Mouse (Mus musculus) large intestine, adult 2 months (tissue): ENCODE data around the gene Cldn6. TPM values are rescaled to one million over a fixed set of nuclear protein-coding genes. Genes with fewer than 3 reads are reported as not detected.

Experiments used
- DNase-seq: peaks from one replicate; pipeline ENCODE4 v3.0.0-alpha.2; 2012; ENCODE audit warnings: low read depth, low spot score
- WGBS: fragments of 180-500 bp; shearing (Covaris S2); methylation state at CpG from one replicate; pipeline ENCODE4 v1.1.7; 2018; 5-methylcytosine and 5-hydroxymethylcytosine counted together
- polyA plus RNA-seq: library from polyadenylated mRNA; depleted of rRNA; stranded (reverse); fragments of >200 nt; gene quantifications from 2 replicates; pipeline ENCODE4 v1.2.3, GENCODE M21; 2012; rRNA removed

Gene Cldn6
- polyA plus RNA-seq, 1 experiment, result not detected

- 63% methylated on average over 7 of the region's 7 CpGs for WGBS
- DNase-seq, result no peak
Measured at GRCm38 (mm10) chr17:23705525-23706104, 26.6 kb downstream of the Cldn6 start.

- 1% methylated on average over 3 of the region's 3 CpGs for WGBS
- DNase-seq, result no peak
Measured at GRCm38 (mm10) chr17:23706212-23706611, 27.2 kb downstream of the Cldn6 start.

GRCm38 (mm10) chr17:23717003-23717402, 38.0 kb downstream of the Cldn6 start:
- WGBS, result 78% methylated on average over 2 of the region's 2 CpGs
- no peak for DNase-seq

- no peak for DNase-seq
- WGBS, result 52% methylated on average over 1 of the region's 1 CpGs
Measured at GRCm38 (mm10) chr17:23719455-23719854, 40.4 kb downstream of the Cldn6 start.

GRCm38 (mm10) chr17:23721886-23722285, 42.8 kb downstream of the Cldn6 start:
- DNase-seq, result no peak
- 56% methylated on average over 2 of the region's 2 CpGs for WGBS

- no peak for DNase-seq
- WGBS, result 84% methylated on average over 7 of the region's 7 CpGs
Measured at GRCm38 (mm10) chr17:23722376-23723125, 43.5 kb downstream of the Cldn6 start, which contains the start of gene 1520401A03Rik. Gene 1520401A03Rik (minus strand): TSS chr17:23722783.

- WGBS, result 43% methylated on average over 4 of the region's 4 CpGs
- no peak for DNase-seq
Measured at GRCm38 (mm10) chr17:23725477-23725876, 46.4 kb downstream of the Cldn6 start.

GRCm38 (mm10) chr17:23725999-23726757, 47.1 kb downstream of the Cldn6 start, which contains the start of gene Pkmyt1:
Gene Pkmyt1 (plus strand): TSS chr17:23726336.
- under 1% methylated on average over 66 of the region's 73 CpGs for WGBS
- DNase-seq, result no peak

- no peak for DNase-seq
- WGBS, result under 1% methylated on average over 20 of the region's 20 CpGs
Measured at GRCm38 (mm10) chr17:23726758-23727142, 47.7 kb downstream of the Cldn6 start.

- 9% methylated on average over 1 of the region's 1 CpGs for WGBS
- DNase-seq, result no peak
Measured at GRCm38 (mm10) chr17:23730441-23730840, 51.4 kb downstream of the Cldn6 start.

Other genes with a start within 250 kb of the Cldn6 start
- not detected in 2 replicates for gene Vmn2r117, start 199.6 kb upstream of the Cldn6 start, polyA plus RNA-seq
- gene Zfp213, start 115.0 kb upstream of the Cldn6 start, polyA plus RNA-seq, result 10.6 and 11.2 TPM in 2 replicates
- gene Zfp13, start 79.8 kb upstream of the Cldn6 start, polyA plus RNA-seq, result 4.4 and 5.5 TPM in 2 replicates
- gene Zscan10, start 78.4 kb upstream of the Cldn6 start, polyA plus RNA-seq, result not detected in 2 replicates
- gene Mmp25, start 34.0 kb upstream of the Cldn6 start, polyA plus RNA-seq, result 0.41 and 0.67 TPM in 2 replicates
- gene Bicdl2, start 18.7 kb upstream of the Cldn6 start, polyA plus RNA-seq, result 6.1 and 6.4 TPM in 2 replicates
- gene Hcfc1r1, start 5.7 kb upstream of the Cldn6 start, polyA plus RNA-seq, result 197 and 204 TPM in 2 replicates
- 27.1 and 28.7 TPM in 2 replicates for gene Thoc6, start 5.4 kb upstream of the Cldn6 start, polyA plus RNA-seq
- gene Tnfrsf12a, start 1.8 kb upstream of the Cldn6 start, polyA plus RNA-seq, result 8.1 and 8.4 TPM in 2 replicates
- 0.15 TPM in 1 of 2 replicates, not detected in the other for gene Cldn9, start 4.8 kb downstream of the Cldn6 start, polyA plus RNA-seq
- 0.02 and 0.03 TPM in 2 replicates for gene 1520401A03Rik, start 43.5 kb downstream of the Cldn6 start, polyA plus RNA-seq
- 41.2 and 45.7 TPM in 2 replicates for gene Pkmyt1, start 47.1 kb downstream of the Cldn6 start, polyA plus RNA-seq
- gene Paqr4, start 61.6 kb downstream of the Cldn6 start, polyA plus RNA-seq, result 155 and 162 TPM in 2 replicates
- gene Kremen2, start 66.6 kb downstream of the Cldn6 start, polyA plus RNA-seq, result 3.1 and 3.5 TPM in 2 replicates
- 27.3 and 34.9 TPM in 2 replicates for gene Flywch1, start 92.4 kb downstream of the Cldn6 start, polyA plus RNA-seq
- gene Flywch2, start 106.8 kb downstream of the Cldn6 start, polyA plus RNA-seq, result 4.5 and 6.5 TPM in 2 replicates
- 284 and 419 TPM in 2 replicates for gene Srrm2, start 111.3 kb downstream of the Cldn6 start, polyA plus RNA-seq
- gene Elob, start 149.9 kb downstream of the Cldn6 start, polyA plus RNA-seq, result 771 and 864 TPM in 2 replicates
- 0.09 and 0.58 TPM in 2 replicates for gene Prss33, start 156.8 kb downstream of the Cldn6 start, polyA plus RNA-seq
- gene Prss32, start 164.6 kb downstream of the Cldn6 start, polyA plus RNA-seq, result 495 and 577 TPM in 2 replicates
- gene Prss41, start 164.9 kb downstream of the Cldn6 start, polyA plus RNA-seq, result 1.8 and 3.3 TPM in 2 replicates
- gene Prss21, start 188.8 kb downstream of the Cldn6 start, polyA plus RNA-seq, result not detected in 2 replicates
- not detected in 2 replicates for gene Dcpp1, start 201.6 kb downstream of the Cldn6 start, polyA plus RNA-seq
- not detected in 2 replicates for gene Dcpp2, start 201.6 kb downstream of the Cldn6 start, polyA plus RNA-seq
- gene Dcpp3, start 238.2 kb downstream of the Cldn6 start, polyA plus RNA-seq, result not detected in 2 replicates